Mouse (Mus musculus) ES-Bruce4 (cell line): Measurements from ENCODE around the gene Nudt8.

Experiments
- CTCF ChIP-seq: IDR thresholded peaks from one replicate; pipeline ENCODE4 v1.8.1; 2011; ENCODE audit warnings: low read depth, low read length
- EP300 ChIP-seq: IDR thresholded peaks from 2 replicates; pipeline ENCODE4 v1.6.1; 2011; ENCODE audit warnings: low read depth, low read length; ENCODE audit not compliant: insufficient read depth
- POLR2A ChIP-seq: IDR thresholded peaks from one replicate; pipeline ENCODE4 v1.8.1; 2011; ENCODE audit warnings: low read length; ENCODE audit not compliant: insufficient read depth

GRCm38 (mm10) chr19:3975866-3976265 lies 24.5 kb upstream of the Nudt8 start:
- TF ChIP-seq CTCF = no peak
- no peak for TF ChIP-seq POLR2A
- no peak for TF ChIP-seq EP300
